Mouse (Mus musculus): ENCODE measurements around the gene Tra2a. TPM values are rescaled to one million over a fixed set of nuclear protein-coding genes. Genes with fewer than 3 reads are reported as not detected.
A peak's percentile ranks its signal among the peaks of the same experiment; 100 is the strongest.

Gene Tra2a
- total and polyA plus RNA-seq, 3 experiments: 17.5 to 88.4 (median 38.5) TPM

DNA sequence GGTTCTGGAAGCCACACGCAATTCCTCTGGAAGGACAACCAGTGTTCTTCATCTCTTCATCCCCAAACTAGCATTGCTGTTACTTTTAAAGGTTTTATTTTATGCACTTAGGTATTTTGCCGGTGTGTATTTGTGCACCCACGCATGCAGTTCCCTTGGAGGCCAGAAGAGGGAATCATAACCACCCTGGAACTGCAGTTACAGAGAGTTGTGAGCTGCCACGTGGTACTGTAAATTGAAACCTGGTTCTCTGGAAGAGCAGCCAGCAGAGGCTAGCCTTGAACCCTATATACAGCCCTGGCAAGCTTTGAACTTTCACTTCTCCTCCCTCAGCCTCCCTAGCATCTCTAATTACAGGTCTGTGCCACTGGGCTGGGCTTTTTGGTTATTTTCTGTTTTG is 30.5 kb downstream of the Tra2a start:
- DNase-seq: no peak

DNA sequence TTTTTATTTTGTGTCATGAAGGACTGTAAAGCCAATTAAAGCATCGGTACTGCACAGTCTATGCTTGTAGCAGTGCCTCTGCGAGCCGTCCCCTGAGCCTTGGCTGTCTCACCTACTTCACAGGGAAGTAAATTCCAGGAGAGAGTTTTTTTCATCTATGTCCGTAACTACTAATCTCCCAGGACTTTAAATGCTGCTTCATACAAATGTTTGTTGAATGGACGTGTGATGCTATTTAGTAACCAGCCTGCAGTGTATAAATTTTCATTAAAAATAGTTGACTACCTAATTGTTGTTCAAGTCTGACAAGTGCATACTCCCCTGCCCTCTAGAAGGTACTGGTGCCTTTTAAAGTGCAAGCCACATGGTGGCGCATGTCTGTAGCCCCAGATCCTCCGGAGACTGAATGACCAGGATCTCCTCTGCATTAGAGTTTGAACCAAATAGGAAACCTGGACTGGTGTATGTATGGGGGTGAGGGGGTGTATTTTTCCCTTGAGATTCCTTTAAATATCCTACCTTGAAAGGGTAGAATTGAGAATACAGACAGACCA is 35.6 kb downstream of the Tra2a start:
- peak; percentile 22 for DNase-seq

DNA sequence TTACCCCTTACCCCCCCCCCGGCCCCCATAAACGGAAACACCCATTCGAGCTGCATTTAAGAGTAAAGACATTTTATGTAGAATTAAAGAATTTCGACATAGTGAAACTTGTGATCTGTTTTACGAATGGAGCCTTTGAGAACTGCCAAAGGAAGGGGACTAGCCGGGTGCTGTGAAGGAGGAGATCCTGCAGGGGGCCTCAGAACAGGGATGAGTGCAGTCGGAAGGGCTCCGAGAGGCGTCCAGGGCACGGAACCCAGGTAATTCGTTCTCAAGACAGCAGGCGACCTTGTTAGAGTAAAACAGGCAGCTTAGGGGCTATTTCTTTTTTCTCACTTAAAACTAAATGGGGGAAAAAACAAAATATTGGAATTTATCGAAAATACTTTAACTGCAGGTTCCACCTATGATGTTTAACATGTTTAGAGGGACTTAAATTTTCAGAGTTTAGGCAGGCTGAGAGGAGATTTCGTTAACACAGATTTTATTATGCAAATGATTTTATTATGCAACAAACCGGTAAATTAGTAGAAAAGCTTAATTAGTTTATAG is 36.6 kb downstream of the Tra2a start:
- DNase-seq: peak; percentile 20

DNA sequence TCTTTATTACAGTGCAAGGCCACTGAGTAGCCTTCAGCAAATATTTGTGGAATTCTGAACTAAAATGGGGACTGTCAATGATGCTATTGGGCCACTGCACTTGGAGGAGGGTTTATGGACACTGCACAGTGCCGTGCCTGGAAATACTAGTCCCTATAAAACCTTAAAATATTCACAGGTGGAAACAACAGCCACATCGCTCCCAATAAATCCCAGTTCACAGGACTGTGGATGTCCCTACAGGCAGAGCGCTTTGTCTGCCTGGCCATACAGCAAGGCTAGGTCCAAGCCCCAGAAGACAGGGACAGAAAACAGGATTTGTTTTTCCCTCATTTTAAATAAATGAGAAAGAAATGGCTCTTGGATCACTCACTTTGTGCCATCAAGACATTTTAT is 38.1 kb downstream of the Tra2a start:
- DNase-seq: no peak

DNA sequence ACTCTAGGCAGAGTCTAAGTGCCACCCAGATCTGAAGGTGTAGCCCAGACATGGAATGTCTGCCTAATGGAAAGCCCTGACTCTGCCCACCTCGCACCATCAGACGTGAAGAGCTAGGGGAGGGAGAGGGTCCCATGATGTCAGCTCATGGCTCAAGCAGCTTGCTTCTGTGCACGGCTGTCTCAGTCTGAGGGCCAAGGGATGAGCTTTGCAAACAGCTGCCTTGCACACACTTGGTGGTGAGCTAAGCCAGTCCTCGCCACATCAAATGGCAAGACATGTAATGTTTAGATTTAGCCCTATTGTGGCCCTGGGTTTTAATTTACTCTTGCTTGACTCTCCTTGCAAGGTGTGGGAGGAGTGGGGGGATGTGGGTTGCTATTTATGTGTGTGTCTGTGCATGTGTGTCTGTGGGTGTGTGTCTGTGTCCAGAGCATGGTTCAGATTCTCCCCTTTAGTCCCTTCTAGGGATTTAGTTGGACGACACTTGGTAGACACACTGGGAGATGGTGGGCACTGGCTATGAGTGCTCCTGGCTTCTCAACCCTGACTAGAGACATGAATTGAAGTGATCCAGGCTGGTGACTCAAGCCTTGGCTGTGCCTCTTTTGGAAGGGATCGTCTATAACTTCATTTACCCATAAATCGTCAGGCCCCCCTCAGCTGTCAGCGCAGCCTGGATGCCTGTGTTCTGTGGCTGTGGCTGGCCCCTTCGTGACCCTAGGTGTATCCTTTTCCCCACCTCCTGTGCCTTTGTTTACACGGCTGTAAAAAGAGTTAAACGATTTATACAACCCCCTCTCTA is 38.7 kb downstream of the Tra2a start:
- no peak for DNase-seq

DNA sequence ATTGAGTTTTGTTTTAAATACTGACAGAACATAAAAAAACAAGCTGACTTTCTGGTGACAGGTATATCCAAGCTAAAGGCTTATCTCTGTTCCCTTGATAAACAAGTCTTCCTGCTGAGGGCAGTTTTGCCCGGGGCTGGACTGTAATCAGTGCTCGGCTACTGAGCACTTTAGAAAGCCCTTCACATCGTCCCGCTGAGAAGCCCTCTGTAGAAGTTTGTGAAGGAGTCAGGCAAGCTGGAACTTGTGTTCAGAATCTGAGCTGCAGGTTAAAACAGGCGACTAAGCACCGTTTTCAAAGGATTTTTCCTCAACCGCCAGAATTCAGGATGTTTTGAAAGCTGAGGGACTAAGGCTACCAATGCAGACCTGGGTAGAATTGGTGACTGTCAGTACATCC is 41.9 kb downstream of the Tra2a start:
- no peak for DNase-seq

DNA sequence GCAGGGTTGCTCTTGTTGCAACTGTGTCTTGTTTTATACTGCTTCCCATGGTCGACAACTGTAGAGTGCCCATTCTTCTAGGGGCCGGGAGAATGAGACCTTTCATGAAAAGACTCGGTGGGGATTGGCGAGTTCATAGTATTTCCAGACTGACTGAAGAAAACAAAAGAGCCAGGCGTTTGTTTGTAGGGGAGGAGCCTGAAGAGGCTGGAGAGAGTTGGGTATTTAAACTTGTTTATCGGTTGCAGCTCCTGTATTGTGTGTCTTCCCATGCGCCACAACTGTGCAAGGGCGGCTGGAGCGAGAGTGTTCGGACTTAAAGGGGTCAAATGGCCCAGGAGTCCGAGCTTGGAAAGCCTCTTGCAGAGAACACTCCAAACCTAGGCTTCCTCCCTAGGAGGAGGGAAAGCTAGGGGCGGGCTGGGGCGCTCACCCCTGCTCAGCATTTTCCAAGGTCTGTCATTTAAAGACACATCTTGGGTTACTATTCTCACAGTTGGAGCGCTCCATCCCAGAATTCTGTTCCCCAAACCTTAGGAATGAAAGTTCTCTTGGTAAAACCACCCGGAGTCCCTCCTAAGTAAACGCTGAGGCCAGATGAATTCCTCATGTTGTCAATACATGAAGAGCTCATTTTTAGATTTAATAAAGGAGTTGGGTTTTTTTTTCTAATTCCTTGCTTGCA is 43.8 kb downstream of the Tra2a start:
- no peak for DNase-seq

DNA sequence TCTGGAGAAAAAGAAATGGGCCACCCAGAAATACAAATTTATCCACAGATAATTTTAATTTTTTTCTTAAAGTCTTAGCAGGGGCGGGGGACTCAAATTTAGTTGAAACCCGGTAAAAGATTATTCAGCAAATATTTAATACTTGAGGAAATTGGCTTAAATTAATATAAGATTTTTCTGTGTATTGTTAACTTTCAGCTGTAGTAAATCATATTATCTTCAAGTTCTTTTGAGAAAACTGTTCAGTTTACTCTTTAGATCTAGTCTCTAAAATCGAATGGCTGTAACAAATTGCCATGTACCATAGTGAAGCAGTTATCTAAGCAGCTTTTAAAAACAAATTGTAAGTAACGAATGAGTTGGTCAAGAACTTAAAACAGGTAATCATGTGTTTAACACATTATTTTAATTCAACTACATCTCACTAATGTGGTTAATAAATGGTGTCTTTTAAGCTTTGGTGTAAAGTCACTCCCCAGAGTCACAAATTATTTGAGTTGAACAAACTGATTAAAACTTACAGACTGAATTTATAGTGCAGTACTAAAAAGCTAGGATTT is 44.8 kb downstream of the Tra2a start:
- no peak for DNase-seq

DNA sequence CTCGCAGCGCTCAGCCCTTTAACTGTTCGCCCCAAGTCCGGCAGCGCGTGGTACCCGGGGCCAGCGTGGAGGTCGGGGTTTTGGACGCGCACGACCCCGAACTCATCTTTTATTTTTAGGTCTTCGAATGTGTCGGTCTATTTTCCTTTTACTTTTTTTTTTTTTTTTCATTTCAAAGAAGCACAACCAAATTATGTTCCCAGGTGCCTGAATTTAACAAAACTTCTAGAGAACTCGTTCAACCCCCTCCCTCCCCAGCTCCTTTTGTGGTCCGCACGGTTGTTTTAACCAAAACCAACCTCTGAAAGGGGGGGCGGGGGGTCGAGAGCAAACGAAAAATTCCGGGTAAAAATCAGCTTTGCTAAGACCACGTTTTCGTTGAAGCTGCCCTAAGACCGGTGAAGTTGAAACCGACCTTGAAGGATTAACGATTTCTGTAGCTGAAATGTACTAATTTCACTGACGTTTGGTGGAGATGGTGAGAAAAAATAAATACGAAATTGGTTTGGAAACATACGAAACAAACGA is 45.5 kb downstream of the Tra2a start:
- DNase-seq: peak; percentile 19

DNA sequence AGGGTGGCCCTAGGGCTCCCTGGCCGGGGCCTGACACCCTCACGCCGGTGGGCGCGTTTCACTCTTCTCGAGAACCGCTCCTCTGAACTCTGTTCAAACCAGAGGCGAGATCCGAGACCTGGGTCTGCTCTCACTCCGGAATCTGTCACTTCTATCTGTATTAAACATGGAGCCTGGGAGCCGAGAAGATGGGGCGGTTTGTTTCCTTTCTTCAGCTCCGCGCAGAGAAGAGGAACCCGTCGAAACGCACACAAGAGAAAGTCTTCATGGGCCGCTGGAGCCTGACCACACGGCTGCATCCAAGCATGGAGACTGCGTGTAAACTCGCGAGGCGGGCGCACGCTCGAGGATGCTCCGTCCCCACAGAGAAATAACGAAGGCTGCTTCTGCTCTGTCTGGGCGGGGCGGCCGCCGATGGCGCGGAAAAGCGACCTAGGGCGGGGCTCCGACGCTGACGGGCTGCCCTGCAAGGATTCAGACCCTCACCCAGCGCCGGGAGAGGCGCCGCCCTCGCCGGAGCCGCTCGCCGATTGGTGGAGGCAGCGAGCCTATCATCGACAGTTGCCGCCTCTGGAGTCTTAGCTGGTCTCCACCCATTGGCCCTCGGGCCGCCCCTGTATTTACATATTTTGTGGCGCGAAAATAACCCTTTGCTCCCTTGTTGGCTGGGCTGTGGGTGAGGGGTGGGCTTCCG is 46.1 kb downstream of the Tra2a start:
- DNase-seq: peak; percentile 46

DNA sequence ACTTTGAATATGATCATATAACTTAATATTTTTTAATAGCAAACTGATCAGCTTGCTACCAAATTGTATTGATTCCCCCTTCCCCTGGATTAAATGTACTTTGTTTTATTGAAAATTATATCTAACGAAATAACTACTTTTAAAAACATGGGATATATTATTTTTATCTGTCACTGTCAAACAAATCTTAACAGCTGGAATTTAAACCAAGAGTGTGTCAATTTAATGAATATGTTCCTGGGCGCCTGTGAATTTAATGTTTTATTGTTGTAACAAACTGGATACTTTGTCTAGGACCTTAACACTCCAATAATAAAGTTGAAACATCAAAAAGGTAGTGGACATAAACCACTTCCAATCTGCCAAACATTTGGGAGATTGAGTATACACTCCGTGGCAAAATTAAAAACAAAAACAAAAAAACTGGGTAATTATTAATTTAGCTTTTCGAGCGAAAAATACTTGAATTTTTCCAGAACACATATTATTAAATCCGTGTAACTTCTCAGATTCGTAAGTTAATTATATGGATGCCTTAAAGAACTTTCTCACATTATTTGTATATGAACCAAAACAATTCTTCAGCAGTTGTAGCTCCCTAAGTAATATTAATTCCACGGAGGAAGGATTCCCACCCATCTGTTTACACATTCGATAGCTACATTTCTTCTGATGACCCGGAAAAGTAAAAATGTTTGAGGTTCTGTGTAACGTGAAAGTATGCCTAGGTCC is 46.9 kb downstream of the Tra2a start:
- DNase-seq: no peak

DNA sequence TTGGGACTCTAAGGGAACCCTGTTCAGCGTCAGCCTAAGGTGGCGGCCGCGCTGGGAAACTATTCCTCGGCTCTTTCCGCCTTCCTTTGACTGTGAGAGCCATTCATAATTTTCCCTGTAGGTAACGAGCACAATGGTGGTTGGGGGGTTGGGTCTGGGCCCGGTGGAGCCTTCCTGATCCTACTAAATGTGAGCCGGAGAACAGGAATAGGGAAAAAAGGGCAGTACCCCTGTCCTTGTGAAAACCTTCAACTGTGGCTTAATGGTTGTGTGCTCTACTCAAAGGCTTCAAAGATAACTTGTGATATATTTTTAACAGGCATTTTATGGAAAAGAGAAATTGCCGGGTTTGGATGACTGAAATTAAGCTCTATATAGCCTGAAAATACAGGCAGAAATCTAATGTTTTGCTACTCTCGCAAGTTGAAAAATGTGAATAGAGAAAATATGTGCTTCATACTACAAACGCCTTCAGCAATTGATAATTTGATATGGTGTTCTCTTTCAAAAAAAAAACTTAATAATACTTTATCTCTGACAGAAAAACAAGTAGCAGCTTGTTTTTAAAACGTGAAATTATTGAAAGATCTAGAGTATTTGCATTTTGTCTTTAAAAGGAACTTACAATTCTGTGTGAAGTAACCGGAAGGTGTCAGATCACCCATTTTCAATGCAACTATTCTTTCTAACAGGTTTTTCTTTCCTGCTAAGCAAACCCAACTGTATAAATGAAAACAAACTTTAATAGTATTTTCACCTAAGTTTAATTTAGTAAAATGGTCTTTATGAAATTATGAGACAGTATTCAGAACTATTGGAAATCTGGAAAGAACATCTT is 47.9 kb downstream of the Tra2a start:
- no peak for DNase-seq

DNA sequence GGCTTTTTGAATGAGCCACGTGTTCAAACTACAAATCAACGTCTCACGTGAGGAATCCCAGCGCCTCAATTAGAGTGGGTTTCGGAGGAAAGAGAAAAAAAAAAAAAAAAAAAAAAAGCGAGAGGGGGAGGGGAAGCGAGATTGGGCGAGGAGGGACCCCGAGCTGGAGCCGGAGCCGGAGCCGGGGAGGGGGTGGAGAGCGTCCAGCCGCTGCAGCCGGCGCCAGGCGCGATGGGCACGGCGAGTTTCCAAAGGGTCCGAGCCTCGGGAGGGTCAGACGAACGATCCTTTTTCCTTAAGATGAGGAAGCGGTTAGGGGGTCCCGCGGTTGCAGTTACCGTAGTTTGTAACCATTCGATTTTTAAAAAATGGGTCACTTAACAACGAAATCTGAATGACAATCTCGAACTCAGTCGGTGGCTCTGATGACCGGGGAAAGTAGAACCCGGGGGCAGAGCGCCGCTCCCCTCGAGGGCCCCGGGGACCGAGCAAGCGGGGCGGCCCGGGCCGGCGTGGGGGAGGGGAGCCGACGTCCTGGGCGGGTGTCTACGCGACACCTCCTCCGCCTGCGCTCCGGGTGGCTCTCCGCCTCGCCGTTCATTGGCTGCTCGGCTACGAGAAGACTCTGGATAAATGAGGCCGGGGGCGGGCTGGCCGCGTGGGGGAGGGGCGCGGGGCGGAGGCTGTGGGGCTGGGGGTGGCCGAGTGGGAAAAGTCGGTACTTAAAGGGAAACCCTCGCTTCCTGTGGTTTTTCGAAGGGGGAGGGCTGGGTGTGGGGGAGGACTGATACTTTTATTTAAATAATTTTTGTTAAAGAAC is 48.7 kb downstream of the Tra2a start, which contains the start of gene Igf2bp3:
Gene Igf2bp3 (minus strand): TSS at position 30 of the 820 bp plus-strand sequence.
- peak; percentile 42 for DNase-seq

DNA sequence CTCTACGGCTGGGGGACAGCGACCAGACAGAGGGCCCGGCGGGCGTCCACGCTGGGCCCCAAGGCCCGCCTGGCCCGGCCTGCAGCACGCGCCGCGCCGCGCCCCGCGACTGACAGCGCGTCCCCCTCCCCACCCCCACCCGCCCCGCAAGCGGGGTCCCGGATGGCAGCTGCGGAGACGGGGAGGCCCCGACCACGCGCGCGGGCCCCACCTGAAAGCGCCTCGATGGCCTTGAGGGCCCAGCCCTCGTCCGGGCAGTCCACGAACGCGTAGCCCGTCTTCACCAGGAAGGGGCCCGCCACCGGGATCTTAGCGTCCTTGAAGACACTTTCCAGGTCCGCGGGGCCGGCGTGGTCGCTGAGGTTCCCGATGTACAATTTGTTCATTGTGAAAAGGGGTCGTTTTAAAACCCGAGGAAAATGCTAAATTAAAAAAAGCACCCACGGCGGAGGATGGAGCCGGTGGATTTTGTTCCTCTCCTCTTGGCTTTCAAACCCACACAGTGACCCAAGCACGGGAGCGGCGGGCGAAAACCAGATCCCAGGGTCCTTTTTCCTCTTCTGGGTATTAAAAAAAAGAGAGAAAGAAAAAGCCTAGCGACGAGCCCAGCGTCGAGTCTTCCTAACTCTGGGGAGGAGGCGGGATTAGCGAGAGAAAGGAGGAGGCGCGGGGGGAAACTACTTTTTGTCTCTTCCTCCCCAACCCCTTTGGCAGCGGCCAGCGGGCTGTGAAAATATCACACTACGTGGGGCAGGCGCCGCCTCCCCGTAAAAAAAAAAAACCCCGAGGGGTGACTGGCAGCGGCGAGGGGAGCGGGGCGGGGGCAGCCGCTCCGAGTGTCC is 49.5 kb downstream of the Tra2a start:
- DNase-seq: peak; percentile 34

DNA sequence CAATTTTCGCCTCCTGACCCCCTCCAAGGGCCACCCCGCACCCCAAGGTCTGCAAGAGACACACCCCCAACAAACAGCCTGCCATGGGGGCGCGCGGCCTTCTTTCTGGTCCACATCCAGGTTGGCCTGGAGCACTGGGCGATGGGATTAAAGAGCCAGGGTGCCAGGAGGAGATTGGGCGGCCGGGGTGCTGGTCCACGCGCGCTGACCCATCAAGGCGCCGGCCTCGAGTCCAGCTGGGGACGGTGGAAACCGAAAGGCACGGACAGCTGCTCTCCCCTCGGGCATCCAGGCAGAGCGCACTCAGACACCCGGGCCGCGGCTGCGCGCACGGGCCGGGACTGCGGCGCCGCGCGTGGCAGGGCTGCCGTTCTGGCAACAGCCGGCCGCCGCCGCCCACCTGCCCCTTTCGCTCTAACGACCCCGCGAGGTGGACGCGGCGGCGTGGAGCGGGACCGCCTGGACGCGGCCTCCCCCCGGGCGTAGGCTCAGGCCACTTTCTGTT is 50.2 kb downstream of the Tra2a start:
- DNase-seq: peak; percentile 26

DNA sequence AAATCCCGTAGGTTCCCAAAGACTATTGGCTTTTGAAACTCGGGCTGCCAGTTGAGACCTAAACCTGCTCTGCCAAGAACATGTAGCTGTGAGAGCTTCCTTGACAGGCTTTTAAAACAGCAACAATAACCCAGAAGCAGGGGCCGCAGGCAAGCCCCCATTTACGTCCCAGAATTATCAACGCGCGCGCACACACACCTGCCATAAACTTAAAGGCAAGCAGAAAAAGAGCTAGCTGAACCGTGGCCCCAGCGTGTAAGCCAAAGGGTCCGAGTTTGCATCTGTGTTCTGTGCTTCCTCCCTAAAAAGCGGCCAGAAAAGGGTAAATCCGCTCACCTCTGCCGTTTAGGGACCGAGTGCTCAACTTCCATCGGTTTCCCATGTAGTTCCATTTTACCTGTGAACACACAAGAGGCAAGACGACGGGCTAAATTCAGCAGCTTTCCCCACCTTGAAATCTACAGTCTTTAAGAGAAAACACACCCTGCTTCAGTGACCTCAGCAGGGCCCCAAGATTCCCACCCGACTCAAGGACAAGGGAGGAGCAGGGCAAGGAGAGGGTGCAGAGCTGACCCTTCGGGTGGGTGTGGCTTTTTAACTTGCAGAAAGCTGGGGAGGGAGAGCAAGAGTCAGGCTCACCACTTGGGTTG is 50.8 kb downstream of the Tra2a start:
- DNase-seq: no peak

DNA sequence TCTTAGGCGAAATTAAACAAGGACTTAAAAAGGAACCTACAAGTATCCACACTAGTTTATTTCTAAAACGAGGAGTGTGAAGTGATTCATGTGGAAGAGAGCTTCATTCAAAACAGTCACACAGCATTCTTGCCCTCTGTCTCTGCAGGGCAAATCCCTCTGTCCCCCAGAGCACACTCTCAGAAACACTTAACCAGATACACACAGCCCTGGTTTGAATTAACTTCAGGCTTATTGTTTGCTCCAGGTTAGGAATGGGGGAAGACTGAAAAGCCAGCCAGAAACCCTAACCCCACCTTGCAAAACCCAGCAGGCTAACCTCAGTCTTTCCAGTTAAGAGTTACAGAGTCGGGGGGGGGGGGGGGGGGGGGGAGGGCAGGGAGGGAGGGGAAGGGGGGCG is 51.7 kb downstream of the Tra2a start:
- DNase-seq: no peak

Measured in adrenal gland, adult 2 months (tissue).